Mouse (Mus musculus) telencephalon, adult 2 months (tissue): ENCODE measurements around the gene Gria3.

Experiments used
- DNase-seq: peaks from one replicate; pipeline ENCODE4 v3.0.0-alpha.2; 2011; ENCODE audit warnings: low read depth, low spot score

Gene Gria3

DNA sequence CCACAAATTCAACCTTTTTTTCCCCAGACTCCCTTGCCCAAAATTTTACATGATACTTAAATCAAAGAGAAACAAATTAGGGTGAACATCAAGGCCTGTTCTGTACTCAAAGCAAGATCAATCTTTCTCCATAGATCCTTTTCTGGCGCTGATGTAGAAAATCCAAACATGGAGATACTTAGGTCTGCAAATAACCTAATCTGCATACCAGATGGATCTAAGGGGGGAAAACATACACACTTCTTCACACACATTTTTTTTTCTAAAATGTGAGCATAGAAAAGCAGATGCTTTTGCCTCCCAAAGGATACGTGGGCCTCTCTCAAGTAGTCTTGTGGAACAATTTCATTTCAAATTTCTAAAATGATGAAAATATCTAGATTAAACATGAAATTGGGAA, 164.2 kb downstream of the Gria3 start:
- peak; percentile 58 for DNase-seq

DNA sequence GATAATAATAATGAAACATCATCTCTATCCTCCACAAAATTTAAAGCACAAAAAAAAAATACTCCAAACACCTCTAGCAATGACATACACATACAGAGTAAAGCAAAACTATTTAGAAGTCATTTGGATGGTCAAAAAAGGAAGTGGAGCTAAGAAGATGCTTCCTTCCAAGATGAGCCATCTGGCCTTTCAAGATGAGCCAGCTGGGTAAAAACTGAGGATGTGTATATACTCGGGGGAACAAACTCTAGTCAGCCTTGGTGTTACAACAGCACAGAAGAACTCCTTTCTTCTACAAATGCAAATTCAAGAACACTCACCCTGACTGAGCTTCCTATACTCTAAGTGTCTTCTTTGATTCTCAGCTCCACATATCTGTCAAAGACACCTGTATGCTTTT, 172.4 kb downstream of the Gria3 start:
- peak; percentile 51 for DNase-seq

DNA sequence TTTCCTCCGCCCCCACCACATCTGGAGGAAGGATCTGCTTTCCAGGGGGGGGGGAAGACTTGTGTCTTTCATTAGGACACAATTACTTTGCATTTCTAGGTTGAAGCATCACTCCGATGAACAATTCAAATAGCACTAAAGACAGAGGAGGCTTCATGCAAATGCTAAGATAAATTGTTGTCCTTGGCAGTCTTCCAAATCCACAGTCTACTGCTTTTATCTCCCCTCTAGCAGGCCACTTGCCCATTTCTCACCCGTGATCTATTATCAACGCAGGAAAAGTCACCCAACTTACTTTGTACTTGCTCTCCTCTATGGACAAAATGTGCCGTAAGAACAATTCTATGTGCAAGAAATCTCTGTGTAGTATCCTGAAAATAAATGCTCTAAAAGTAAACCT, 178.1 kb downstream of the Gria3 start:
- no peak for DNase-seq

- DNase-seq: no peak
Measured at GRCm38 (mm10) chrX:41587692-41588091, 187.0 kb downstream of the Gria3 start.

DNA sequence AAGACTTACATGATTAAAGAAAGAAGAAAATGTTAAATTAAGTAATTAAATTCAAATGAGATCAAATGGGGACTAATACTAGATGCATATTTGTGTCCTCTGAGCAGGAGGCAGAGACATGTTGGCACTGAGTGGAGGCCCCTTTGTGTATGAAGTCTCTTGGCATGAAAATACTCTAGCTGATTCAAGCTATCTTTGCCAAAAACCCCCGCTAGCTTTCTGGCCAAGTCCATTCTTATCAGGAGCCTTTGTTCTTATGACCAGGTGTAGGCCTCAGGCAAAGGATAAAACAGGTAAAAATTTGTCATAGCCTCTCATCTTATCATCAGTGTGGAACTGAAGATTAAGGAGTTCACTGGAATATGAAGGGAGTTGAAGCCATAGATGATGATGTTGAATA, 206.5 kb downstream of the Gria3 start:
- no peak for DNase-seq

DNA sequence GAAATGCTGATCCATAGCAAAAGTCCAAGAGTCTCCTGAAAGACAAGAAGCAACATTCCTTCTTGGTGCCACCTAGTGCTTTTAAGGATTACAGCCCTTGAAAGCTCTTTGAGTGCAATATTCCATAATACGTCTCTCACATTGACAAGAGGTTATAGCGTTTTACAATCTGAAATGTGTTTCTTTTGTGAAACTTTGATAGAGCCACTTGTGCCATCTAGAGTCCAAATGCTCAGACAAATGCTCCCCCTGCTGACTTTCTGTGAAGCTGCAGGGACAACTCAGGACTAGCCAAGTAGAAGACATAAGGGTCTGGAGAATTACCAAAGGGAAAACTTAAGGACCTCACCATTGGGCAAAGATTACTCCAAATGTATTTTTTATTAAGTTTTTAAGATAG, 214.3 kb downstream of the Gria3 start:
- DNase-seq: no peak

- DNase-seq: no peak
Measured at GRCm38 (mm10) chrX:41616928-41617327, 216.3 kb downstream of the Gria3 start.

GRCm38 (mm10) chrX:41618396-41618795, 217.7 kb downstream of the Gria3 start:
- no peak for DNase-seq

DNA sequence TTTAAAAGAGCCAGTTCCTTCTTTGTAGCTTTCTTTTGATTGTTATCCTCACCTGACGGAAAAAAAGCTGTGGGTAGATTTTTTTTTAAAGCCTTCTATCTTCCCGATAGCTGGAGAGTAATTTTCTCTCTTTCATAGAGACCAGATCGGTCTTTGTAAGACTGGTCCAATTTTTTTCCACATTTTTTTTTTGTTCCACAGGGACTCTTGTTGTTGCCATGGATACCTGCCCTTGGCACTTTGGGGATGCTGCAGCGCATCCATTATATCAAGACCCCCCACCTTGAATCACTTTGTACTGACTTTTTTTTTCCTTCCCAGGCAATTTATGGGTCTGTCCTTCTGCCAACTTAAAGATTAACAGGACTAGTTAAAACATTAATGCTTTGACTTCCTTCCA, 232.9 kb downstream of the Gria3 start:
- DNase-seq: no peak

DNA sequence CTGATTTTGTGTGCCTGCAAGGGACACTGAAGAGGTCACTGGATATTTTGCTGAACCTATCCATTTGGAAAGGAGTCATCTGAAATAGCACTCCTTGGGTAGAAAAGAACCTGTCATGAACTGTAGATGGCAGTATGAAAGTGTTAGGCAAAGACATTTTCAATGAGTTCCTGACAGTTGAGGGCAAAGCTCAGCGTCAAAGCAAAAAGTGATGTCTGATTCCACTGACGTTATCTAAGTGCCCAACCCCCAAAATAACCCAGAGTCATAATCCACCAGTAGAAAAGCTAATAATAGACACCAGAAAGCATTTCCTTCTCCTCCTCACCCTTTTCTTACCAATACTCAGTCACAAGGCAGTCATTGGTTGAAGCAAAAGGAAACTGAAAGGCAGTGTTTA, 244.3 kb downstream of the Gria3 start:
- no peak for DNase-seq

- no peak for DNase-seq
Measured at GRCm38 (mm10) chrX:41657791-41658190, 257.1 kb downstream of the Gria3 start.

GRCm38 (mm10) chrX:41688869-41689268, 288.2 kb downstream of the Gria3 start:
- no peak for DNase-seq

GRCm38 (mm10) chrX:41692076-41692475, 291.4 kb downstream of the Gria3 start:
- DNase-seq: no peak
